Mouse (Mus musculus): ENCODE measurements around the gene Timd2. TPM values are rescaled to one million over a fixed set of nuclear protein-coding genes. Genes with fewer than 3 reads are reported as not detected.
"Not testable (repeated sequence)": the region's sequence is repeated elsewhere in the genome, so short reads cannot be mapped to it uniquely, and the experiment has no call there.

Gene Timd2
- under 1 TPM in 1 of 2 experiments, not detected in 1; 0.18 TPM for total RNA-seq (2021)

GRCm38 (mm10) chr11:46706664-46707356, at the start of gene Timd2:
TSS of gene Timd2 (minus strand) at chr11:46707061.
- DNase-seq, result no peak
- intact Hi-C loops (cut with DNase I), result no loop called here

GRCm38 (mm10) chr11:46755714-46756113, 48.9 kb upstream of the Timd2 start:
- DNase-seq; intact Hi-C loops (cut with DNase I): not testable (repeated sequence)

- intact Hi-C loops (cut with DNase I), result no loop called here
- no peak for DNase-seq
Measured at GRCm38 (mm10) chr11:46754669-46755068, 47.8 kb upstream of the Timd2 start.

GRCm38 (mm10) chr11:46753662-46754061, 46.8 kb upstream of the Timd2 start:
- intact Hi-C loops (cut with DNase I), result no loop called here
- no peak for DNase-seq

- no peak for DNase-seq
- intact Hi-C loops (cut with DNase I), result no loop called here
Measured at GRCm38 (mm10) chr11:46747996-46748395, 41.1 kb upstream of the Timd2 start.

- intact Hi-C loops (cut with DNase I), result no loop called here
- no peak for DNase-seq
Measured at GRCm38 (mm10) chr11:46741716-46742115, 34.9 kb upstream of the Timd2 start.

- no peak for DNase-seq
- intact Hi-C loops (cut with DNase I), result no loop called here
Measured at GRCm38 (mm10) chr11:46740886-46741285, 34.0 kb upstream of the Timd2 start.

GRCm38 (mm10) chr11:46739501-46739900, 32.6 kb upstream of the Timd2 start:
- intact Hi-C loops (cut with DNase I), result no loop called here
- no peak for DNase-seq

GRCm38 (mm10) chr11:46735076-46735475, 28.2 kb upstream of the Timd2 start, which contains the start of gene Havcr1:
TSS of gene Havcr1 (plus strand) at chr11:46735080.
- intact Hi-C loops (cut with DNase I); DNase-seq: not testable (repeated sequence)

GRCm38 (mm10) chr11:46734617-46735016, 27.8 kb upstream of the Timd2 start:
- intact Hi-C loops (cut with DNase I), result no loop called here
- no peak for DNase-seq

GRCm38 (mm10) chr11:46733242-46733789, 26.5 kb upstream of the Timd2 start:
- no peak for DNase-seq
- intact Hi-C loops (cut with DNase I), result no loop called here

GRCm38 (mm10) chr11:46731541-46732070, 24.7 kb upstream of the Timd2 start:
- intact Hi-C loops (cut with DNase I), result no loop called here
- DNase-seq, result no peak

GRCm38 (mm10) chr11:46698830-46699229, 8.0 kb downstream of the Timd2 start:
- intact Hi-C loops (cut with DNase I), result no loop called here
- no peak for DNase-seq

- DNase-seq, result no peak
- intact Hi-C loops (cut with DNase I), result no loop called here
Measured at GRCm38 (mm10) chr11:46698278-46698655, 8.6 kb downstream of the Timd2 start.

- intact Hi-C loops (cut with DNase I), result no loop called here
- no peak for DNase-seq
Measured at GRCm38 (mm10) chr11:46697433-46698277, 9.2 kb downstream of the Timd2 start.

- intact Hi-C loops (cut with DNase I), result not testable (repeated sequence)
Measured at GRCm38 (mm10) chr11:46695849-46696248, 11.0 kb downstream of the Timd2 start.

GRCm38 (mm10) chr11:46690136-46690535, 16.7 kb downstream of the Timd2 start:
- DNase-seq, result no peak

More at GRCm38 (mm10) chr11:46695849-46696248, 11.0 kb downstream of the Timd2 start:
- DNase-seq, result not testable (repeated sequence)

GRCm38 (mm10) chr11:46683723-46684122, 23.1 kb downstream of the Timd2 start:
- no peak for DNase-seq
- intact Hi-C loops (cut with DNase I), result no loop called here

More at GRCm38 (mm10) chr11:46690136-46690535, 16.7 kb downstream of the Timd2 start:
- intact Hi-C loops (cut with DNase I), result no loop called here

GRCm38 (mm10) chr11:46682842-46683241, 24.0 kb downstream of the Timd2 start:
- no peak for DNase-seq
- intact Hi-C loops (cut with DNase I), result no loop called here

GRCm38 (mm10) chr11:46667938-46668337, 38.9 kb downstream of the Timd2 start:
- intact Hi-C loops (cut with DNase I), result no loop called here
- DNase-seq, result no peak

- no peak for DNase-seq
- intact Hi-C loops (cut with DNase I), result no loop called here
Measured at GRCm38 (mm10) chr11:46667105-46667504, 39.8 kb downstream of the Timd2 start.
